Mouse (Mus musculus) adrenal gland, postnatal 10 days (tissue): ENCODE measurements around the gene Sbsn. TPM values are rescaled to one million over a fixed set of nuclear protein-coding genes. Genes with fewer than 3 reads are reported as not detected.
"Not testable (repeated sequence)": the region's sequence is repeated elsewhere in the genome, so short reads cannot be mapped to it uniquely, and the experiment has no call there.

ENCODE experiments used
- DNase-seq: peaks from one replicate; pipeline ENCODE4 v3.0.0; 2021; ENCODE audit warnings: mixed read lengths
- long read RNA-seq, 2 experiments: library from polyadenylated mRNA; stranded (forward); transcript quantifications; one replicate each; pipeline ENCODE4 v2.0.0; 2021
- total RNA-seq, 2 experiments: library from RNA; stranded (reverse); gene quantifications; 2 replicates each; pipeline ENCODE4 v1.2.3; 2021

The Sbsn gene
- total RNA-seq = 10 to 100 TPM; 25.4 to 34.6 TPM
- long read RNA-seq, experiment 1, transcript Sbsn-201 (4 exons, 2,221 nt) = minor isoform, 10 of 31 reads
- long read RNA-seq, experiment 1, transcript Sbsn-203 (4 exons, 732 nt) = major isoform, 17 of 31 reads
- long read RNA-seq, experiment 1, partial matches to known transcripts = 0 of 31 reads
- long read RNA-seq, experiment 1, other reads (novel, unspliced or antisense) = 2 of 31 reads
- long read RNA-seq, experiment 2, transcript Sbsn-203 (4 exons, 732 nt) = major isoform, 7 of 12 reads
- long read RNA-seq, experiment 2, transcript Sbsn-201 (4 exons, 2,221 nt) = minor isoform, 5 of 12 reads
- long read RNA-seq, experiment 2, partial matches to known transcripts = 0 of 12 reads
- long read RNA-seq, experiment 2, other reads (novel, unspliced or antisense) = 0 of 12 reads

DNA sequence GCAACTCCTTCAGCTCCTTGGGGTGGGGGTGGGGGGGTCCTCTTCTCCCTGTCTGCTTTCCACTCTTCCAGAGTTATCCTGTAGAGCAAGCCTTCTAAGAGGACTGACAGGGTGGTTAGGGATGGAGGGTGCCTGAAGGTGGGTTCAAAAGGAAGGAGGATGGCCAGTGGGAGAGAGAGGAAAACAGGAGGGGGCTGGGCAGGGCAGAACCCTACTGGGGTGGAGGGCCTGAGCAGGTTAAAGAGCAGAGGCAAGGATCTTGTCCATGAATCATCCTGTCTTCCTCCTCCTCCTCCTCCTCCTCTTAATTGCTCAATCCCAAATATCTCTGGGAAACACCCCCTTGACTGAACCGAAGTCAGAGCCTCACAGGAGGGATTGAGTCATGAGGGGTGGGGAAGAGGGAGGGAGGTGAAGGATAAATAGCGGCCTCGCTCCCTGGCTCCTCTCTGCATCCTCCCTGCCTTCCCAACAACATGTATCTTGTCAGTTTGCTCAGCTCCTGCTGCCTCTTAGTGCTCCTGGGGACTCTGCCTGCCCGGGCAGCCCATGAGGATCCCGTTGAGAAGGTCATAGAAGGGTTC lies at the start of gene Sbsn:
Gene Sbsn, plus strand, starts transcription at position 386 of the 584 bp plus-strand sequence.
- DNase-seq = peak; percentile 53

DNA sequence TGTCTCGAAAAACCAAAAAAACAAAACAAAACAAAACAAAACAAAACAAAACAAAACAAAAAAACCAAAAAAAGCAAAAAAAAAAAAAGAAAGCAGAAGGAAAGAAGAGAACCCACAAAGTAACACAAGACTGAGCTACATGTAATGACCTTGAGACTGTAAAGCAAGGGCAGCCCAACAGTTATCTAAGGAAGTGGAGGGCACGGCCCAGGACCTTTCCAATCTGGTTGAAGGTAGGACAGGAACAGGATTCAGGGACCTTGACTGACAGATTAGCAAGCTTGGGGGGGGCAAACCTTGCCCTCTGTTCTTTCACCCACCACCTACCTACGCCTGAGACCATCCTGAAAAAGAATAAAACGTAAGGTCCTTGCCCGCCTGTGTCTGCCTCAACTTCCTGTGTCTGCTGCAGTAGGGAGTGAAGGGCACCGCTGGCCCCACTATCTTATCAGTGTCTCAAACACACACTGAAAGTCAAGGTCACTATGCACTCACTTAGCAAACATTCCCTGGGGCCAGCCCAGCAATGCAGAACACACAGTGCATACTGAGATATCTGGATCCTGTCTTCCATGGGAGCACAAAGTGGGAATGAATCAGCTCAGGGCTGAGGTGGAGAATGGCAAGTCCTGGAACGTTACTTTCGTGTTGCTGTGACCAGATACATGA lies 44.9 kb upstream of the Sbsn start:
- peak; percentile 62 for DNase-seq

DNA sequence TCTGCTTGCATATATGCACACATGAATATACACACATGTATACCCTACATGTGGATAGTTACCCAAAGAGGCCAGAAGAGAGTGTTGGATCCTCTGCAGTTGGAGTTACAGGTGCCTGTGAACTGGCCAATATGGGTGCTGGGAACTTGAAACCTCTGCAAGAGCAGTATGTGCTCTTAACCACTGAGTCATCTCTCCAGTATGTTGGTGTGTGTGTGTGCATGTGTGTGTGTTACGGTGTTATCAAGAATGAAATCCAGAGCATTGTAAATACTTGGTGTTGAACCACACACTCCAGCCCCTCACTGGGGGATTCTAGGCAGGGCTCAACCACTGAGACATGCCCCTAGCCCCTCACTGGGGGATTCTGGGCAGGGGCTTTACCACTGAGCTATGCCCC lies 43.8 kb upstream of the Sbsn start:
- DNase-seq = no peak

DNA sequence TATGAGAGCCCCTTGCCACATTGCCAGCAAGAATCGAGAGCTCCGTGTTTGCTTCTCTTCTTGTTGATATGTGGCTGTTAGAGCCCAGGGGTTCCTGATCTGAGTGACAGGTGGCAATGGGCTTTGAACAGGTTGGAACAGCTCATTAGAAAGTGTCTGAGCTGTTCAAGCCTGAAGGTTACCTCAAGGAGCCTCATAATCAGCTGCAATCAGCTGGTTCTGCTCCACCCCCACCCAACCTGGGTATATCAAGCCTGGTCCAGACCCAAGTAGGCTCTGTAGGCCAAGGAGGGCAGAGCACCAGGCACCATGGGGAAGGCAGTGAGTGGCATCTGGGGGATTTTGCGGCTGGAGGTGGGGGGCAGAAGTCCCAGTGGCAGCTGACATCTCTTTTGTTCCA lies 39.3 kb upstream of the Sbsn start, which contains the start of gene Atp4a:
Gene Atp4a, plus strand, starts transcription at position 268 of the 400 bp plus-strand sequence.
- DNase-seq = no peak

DNA sequence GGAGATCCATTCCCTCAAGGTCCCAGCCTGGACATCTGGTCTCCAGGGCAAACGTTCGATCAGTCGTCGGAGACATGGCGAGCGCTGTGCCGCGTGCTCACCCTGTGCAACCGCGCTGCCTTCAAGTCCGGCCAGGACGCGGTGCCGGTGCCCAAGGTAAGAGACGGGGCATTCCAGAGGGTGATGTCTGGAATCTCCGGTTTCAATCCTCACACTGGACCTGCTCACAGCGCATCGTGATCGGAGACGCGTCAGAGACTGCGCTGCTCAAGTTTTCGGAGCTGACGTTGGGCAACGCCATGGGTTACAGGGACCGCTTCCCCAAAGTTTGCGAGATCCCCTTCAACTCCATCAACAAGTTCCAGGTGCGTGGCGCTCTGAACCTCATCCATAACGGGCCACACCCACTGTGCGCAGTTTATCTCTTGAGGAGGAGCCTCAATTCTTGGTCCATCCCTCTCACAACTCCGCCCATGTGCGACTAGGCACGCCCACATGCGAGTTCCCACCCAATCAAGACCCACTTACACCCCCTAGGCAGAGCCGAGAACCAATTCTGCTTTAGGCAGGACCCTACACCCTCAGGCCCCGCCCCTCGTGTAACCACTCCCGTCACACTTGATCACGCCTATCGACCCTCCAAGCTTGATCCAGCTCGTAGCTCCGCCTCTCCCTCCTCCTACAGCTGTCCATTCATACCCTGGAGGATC lies 34.1 kb upstream of the Sbsn start:
- peak; percentile 87 for DNase-seq

DNA sequence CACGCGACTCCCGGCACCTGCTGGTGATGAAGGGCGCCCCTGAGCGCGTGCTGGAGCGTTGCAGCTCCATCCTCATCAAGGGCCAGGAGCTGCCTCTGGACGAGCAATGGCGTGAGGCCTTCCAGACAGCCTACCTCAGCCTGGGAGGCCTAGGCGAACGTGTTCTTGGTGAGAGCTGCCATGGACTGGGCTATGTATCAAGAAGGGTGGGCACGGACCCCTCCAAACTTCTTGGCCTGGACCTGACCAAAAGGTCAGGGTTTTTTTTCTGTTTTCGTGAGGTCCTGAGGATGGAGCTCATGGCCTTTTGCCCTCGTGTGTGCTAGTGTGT lies 33.6 kb upstream of the Sbsn start:
- no peak for DNase-seq

DNA sequence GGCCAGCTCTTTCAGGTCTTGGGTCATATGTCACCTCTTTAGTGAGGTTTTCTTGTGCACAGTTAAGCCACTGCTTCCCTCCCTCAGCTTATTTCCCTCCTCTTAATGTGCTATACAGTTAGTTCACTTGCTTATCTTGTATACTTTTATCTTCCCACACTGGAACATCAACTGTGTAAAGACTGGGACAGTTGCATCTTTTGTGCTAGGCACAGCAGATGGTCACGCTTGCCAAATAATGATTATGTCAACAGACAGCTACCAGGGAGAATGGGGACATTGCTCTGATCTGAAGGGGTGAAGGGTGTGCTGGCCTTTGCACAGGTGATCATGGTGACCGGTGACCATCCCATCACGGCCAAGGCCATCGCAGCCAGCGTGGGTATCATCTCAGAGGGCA lies 31.6 kb upstream of the Sbsn start:
- DNase-seq = no peak

DNA sequence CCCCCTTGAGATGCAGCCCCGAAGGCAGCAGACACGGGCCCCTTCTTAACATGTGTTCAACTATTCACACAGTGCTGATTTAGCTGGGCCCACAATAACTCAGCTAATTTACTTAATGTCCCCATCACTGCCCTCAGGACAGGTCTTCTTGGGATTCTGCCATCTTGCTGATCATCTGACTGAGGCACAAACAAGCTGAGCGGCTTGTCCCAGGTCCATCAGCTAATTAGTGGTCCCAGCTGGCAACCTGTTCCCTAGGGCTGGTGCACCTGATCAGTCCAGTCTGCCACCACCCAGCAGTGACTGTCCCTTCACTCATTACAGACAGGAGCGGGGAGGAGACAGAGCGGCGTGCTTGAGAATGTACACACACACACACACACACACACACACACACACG lies 30.0 kb upstream of the Sbsn start:
- no peak for DNase-seq

DNA sequence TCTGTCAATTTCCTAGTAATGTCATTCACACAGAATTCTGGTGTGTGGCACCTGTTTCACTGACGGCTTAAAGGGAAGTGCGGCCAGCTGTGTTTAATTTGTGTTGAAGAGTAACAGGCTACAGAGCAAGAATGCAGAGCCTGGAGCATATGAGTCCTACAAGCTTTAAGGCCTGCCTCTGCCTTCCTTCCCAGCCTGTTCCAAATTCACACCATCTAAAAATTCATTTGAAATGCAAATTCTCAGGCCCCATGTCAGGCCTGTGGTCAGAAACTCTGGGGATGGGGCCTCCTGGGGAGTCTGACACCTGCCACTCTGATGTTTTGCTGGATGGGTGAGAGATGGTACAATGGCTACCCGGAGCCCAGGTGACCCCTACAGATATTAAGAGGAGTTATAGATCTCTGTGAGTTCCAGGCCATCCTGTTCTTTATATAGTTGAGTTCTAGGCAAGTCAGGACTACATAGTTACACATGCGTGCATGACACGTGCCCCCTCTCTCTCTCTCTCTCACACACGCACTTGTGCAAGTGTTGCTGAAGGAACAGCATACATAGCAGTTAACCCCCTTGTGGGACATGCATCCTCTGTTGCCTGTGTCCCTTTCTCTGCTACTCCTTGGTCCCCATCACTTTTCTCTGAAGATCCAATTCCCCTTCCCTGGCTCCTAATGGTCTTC lies 27.9 kb upstream of the Sbsn start:
- no peak for DNase-seq

DNA sequence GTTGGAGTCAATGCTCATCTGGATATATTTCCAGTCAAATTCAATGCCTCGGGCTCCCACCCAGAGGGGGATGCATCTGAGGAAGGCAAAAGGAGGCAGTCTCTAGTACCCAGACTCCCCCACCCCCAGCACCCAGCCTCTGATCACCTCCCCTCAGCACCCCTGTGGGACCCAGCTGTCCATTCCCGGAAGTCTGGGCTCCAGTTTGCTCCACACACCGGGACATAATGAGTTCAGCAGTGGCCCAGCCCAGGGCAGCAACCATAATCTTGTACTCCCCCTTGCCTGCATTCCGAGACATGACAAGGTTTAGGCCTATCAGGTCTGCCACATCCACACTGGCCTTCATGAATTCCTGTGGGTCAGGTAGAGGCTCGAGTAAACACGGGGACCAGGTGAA lies 23.1 kb upstream of the Sbsn start:
- no peak for DNase-seq

DNA sequence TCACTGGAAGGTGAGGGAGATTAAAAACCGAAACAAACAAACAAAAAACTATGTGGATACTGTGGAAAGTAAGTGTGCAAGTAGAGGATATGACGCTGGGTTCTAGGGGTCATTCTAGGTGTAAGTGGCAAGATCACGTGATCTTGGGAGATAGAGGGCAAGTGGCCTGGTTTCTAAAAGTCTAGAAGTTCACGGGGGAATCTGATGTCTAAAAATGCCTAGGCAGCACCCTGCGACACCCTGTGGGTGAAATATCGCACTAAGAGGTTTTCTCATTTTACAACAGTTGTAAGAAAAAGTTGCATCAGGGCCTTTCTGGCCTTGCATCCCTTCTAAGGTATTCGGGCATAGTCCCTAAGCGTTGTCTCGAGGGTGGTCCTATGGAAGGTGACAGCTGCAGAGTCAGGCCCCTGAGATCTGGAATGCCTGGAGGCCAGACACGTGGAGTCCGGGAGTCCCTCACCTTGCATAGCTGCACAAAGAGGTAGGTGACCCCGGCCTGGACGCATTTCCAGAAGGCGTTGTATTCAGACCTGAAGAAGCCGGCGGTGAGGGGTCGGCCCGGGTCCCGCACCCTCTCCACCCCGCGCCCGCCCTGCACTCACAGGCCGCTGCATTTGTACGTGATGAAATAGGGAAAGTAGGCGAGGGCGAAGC lies 22.4 kb upstream of the Sbsn start:
- no peak for DNase-seq

DNA sequence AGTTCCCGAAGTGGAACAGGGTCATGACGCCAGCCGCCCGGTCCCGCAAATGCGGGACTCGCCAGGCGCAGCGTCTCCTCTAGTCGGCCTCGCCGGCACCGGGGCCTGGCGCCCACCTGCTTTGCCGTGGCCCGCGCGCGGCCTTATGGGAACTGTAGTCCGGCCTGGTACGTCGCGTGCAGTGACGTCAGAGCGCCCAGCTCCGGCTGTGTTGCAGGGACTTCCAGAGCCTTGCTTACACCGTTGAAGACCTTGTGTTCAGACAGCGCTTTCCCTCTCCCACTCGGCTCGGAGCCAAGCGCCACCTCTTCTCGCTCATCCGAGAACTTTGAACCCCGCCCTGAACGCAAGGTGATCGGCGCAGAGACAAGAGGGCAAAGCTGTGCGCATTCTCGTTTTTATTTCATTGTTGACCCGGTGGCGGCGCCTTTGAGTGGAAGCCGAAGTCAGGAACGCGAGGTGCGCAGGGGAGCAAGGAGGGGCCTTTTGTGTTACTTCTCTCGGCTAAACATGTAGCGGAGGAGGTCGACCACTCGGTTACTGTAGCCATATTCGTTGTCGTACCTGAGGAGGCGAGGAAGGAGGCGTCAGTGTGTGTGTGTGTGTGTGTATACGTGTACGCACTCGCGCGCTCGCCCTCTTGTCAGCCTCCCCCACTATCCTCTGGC lies 21.7 kb upstream of the Sbsn start, which contains the start of gene Tmem147:
Gene Tmem147, minus strand, starts transcription at position 145 of the 668 bp plus-strand sequence.
- DNase-seq = peak; percentile 98

DNA sequence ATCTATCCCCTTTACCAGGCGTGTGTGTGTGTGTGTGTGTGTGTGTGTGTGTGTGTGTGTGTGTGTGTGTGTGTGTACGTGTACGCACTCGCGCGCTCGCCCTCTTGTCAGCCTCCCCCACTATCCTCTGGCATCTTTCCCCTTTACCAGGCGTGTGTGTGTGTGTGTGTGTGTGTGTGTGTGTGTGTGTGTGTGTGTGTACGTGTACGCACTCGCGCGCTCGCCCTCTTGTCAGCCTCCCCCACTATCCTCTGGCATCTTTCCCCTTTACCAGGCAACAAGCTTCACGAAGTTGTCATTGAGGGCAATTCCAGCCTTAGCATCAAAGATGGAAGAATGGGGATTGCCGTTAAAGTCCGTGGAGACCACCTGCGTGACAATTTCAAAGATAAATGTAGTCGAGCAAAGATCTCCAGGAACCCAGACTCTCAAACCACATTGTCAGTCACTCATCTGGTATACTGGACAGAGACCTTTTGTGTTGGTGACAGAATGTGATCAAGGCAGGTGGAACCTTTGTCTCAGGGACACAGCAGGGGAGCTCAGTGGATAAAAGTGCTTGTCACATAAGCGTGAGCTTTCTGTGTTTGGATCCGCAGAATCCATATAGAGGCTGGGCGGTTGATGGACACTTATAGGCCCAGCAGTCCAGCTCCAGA lies 21.1 kb upstream of the Sbsn start:
- peak; percentile 21 for DNase-seq

DNA sequence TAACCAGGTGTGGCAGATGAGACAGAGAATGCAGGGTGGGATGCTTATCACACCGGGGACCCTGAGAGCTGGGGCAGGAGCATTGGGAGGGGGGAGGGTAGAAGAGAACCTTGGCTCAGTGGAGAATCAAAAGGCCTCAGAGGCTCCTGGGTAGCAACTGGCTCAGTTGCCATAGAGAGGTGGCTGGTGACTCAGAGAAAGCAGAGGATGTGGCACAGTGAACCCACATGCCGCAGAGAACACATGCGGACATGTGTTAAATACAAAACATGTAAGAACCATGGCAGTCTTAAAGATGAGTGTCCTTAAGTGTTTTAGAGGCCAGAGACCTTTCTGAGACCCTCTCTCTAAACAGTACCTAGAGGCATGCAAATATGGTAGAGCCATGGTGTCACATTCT lies 15.1 kb upstream of the Sbsn start:
- no peak for DNase-seq

DNA sequence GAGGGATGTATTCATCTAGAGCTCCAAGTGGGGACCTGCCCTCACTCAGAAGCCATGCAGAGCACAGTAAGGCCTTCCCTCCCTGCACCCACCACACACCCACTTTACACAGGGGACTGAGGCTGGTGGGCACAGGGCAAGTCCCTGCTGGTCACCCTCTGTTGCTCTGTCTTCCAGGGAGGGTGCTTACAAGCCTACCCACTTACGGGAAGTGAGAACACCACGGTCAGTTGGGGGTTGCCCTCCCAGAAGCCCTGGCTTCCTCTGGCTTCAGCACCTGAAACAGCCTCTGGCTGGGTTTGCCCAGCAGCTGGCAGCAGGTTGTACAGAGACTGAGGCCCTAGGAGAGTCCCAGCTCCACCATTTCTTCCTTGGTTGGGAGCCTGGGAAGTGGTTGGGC lies 8.7 kb upstream of the Sbsn start:
- DNase-seq = not testable (repeated sequence)

DNA sequence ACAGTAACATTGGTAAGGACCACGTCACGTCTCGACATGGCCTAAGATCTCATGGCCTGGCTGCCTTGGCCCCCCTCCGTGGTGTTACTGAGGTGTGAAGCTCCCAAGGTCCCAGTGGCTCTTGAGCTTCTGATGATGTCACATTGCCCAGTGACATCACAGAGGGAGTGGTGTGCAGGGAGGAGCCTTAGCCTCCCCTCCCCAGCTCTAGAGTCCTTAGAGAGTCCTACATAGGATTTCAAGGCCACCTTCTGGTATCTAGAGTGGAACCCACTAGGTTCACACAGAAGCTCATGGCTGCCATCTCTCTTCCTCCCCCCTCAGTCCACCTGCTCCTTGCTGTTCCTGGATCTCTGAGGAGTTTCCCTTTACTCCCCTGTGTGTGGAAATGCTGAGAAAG lies 7.7 kb upstream of the Sbsn start, which contains the start of gene Gapdhs:
Gene Gapdhs, minus strand, starts transcription at position 65 of the 400 bp plus-strand sequence.
- DNase-seq = not testable (repeated sequence)

DNA sequence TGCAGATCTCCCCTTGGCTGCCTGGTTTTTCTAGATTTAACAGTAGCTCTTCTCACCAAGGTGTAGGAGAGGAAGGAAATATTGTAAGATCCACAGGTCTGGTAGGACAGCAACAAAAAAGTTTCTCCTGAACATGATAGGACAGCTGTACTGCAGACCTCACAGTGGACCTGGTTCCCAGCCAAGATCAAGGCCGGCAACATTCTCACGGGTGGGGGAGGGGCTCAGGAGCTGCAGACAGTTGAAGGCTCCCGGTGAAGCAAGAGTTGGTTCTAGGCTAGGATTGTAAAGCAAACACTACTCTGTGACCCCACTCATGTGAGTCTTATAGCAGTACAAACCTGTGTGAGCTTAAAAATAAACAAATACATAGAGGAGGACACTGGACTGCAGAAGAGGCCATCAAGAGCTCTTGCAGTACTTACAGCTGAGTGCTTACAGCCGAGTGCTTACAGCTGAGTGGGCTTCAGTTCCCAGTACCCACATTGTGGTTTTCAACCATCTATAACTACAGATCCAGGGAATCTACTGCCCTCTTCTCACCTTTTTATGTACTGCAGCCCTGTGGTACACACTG lies 7.2 kb upstream of the Sbsn start:
- peak; percentile 82 for DNase-seq

DNA sequence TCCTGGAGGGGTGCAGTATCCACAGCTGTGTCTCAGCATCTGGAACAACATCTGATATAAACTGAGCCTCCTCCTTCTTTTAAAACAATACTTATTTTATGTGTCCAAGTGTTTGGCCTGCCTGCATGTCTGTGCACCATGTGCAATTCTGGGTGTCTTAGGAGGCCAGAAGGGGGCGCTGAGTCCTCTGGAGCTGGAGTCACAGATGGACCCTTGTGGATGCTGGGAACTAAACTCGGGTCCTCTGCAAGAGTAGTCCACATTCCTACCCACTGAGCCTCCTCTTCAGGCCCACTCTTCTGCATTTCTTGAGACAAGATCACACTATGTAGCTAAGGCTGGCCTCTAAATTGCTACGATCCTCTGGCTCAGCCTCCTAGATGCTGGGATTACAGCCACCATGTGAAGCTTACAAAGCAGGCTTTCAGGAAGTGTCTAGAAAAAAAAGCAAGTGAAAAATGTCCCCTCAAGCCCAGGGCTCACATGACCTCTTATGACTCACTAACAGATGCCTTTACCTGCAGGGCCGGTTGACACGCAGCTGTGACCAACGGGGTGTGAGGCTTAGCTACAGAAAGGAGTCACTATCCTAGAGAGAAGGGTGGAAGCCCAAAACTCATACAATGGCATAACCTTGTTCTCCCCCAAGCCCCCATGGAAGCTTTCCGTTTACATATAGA lies 3.6 kb upstream of the Sbsn start:
- no peak for DNase-seq
